Mouse (Mus musculus) hindbrain, postnatal 0 days (tissue): ENCODE measurements at regions not wholly inside any gene's neighbourhood (a gene's known extent, or its start where the extent isn't known, plus 50 kb on each side); places are given as distances from the start of the nearest gene placed in this dataset.

ENCODE experiments used
- ATAC-seq: fragments of 200-750 bp; cut with Nextera tagmentation; 2 replicates; pipeline ENCODE4 v1.8.0; 2017; ENCODE audit warnings: mild to moderate bottlenecking, moderate TSS enrichment, moderate library complexity
- DNase-seq: peaks from one replicate; pipeline ENCODE4 v3.0.0-alpha.2; 2015; ENCODE audit warnings: low spot score
- H3K27ac ChIP-seq: fragments of 300-500 bp; sonication (generic); 2 replicates; pipeline ENCODE4 v1.5.1; 2014; ENCODE audit warnings: mild to moderate bottlenecking
- H3K27me3 ChIP-seq: fragments of 300-500 bp; sonication (generic); 2 replicates; pipeline ENCODE4 v1.6.1; 2014; ENCODE audit warnings: low read length, mixed read lengths; ENCODE audit not compliant: insufficient read depth
- H3K36me3 ChIP-seq: fragments of 300-500 bp; sonication (generic); 2 replicates; pipeline ENCODE4 v1.6.1; 2014; ENCODE audit warnings: low read length, mixed read lengths; ENCODE audit not compliant: insufficient read depth
- H3K4me1 ChIP-seq: fragments of 300-500 bp; sonication (generic); 2 replicates; pipeline ENCODE4 v1.6.1; 2014; ENCODE audit warnings: antibody characterized with exemption, low read length, mixed read lengths; ENCODE audit not compliant: insufficient read depth
- H3K4me2 ChIP-seq: fragments of 300-500 bp; sonication (generic); 2 replicates; pipeline ENCODE4 v1.6.1; 2014; ENCODE audit warnings: low read depth, mild to moderate bottlenecking, low read length, moderate library complexity, mixed read lengths
- H3K4me3 ChIP-seq: fragments of 300-500 bp; sonication (generic); 2 replicates; pipeline ENCODE4 v1.5.1; 2014; ENCODE audit warnings: low read length
- H3K9ac ChIP-seq: fragments of 300-500 bp; sonication (generic); replicated peaks from 2 replicates; pipeline ENCODE4 v1.6.1; 2014; ENCODE audit warnings: mild to moderate bottlenecking, low read length, moderate library complexity, mixed read lengths
- H3K9me3 ChIP-seq: fragments of 300-500 bp; sonication (generic); 2 replicates; pipeline ENCODE4 v1.6.1; 2016; ENCODE audit warnings: low read length, mixed read lengths
- CTCF ChIP-seq: IDR thresholded peaks from 2 replicates; pipeline ENCODE4 v1.5.1; 2016; ENCODE audit warnings: antibody characterized with exemption, control low read depth, low read depth
- WGBS: fragments of 180-500 bp; shearing (Covaris S2); extraction: QIAGEN DNeasy Blood & Tissue Kit; methylation state at CpG from one replicate; pipeline ENCODE4 v1.1.7; 2014; 5-methylcytosine and 5-hydroxymethylcytosine counted together

DNA sequence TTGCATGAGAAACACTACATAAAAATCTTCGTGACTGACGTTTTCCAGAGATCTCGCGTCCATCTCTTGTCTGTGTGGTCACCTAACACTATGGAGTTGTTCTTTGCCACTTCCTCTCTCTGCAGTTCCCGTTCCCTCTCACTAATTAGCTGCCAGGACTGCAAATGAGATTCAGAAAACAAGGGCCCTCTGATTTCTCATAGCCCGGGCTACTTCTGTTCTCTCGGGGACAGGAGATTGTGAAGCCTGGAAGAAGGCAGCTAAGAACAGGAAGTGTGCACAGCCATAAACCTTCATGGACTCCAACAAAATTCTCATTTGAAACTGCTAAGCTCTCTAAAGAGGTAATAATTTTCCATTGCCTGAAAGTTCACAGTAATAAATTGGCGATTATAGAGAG is 358.9 kb upstream of the Actbl2 start:
- WGBS = 76% methylated on average over 8 of the region's 8 CpGs
- Histone ChIP-seq H3K27ac (no peak overlapping the region), H3K9me3 (no peaks in the 10 kb centered on the region), H3K4me2 (no peak overlapping the region), H3K27me3 (no peaks in the 10 kb centered on the region), H3K36me3 (no peaks in the 10 kb centered on the region), H3K4me1 (no peaks in the 10 kb centered on the region), H3K4me3 (no peak overlapping the region), H3K9ac (no peak overlapping the region)
- TF ChIP-seq CTCF = no peak
- ATAC-seq = no peak
- no peak for DNase-seq

- Histone ChIP-seq H3K36me3 (no peaks in the 10 kb centered on the region), H3K9ac (no peak overlapping the region), H3K27me3 (no peaks in the 10 kb centered on the region), H3K4me3 (no peak overlapping the region), H3K4me2 (no peak overlapping the region), H3K4me1 (no peaks in the 10 kb centered on the region), H3K9me3 (no peaks in the 10 kb centered on the region), H3K27ac (no peak overlapping the region)
- DNase-seq (peak; percentile 31), ATAC-seq (no peak)
- no peak for TF ChIP-seq CTCF
- WGBS = 65% methylated on average over 4 of the region's 4 CpGs
Measured at GRCm38 (mm10) chr13:110897621-110898020, 357.2 kb upstream of the Actbl2 start.

- ATAC-seq (no peak), DNase-seq (peak; percentile 69)
- Histone ChIP-seq H3K9me3 (no peaks in the 10 kb centered on the region), H3K4me2 (no peak overlapping the region), H3K4me1 (no peaks in the 10 kb centered on the region), H3K36me3 (no peaks in the 10 kb centered on the region), H3K4me3 (no peak overlapping the region), H3K27me3 (no peaks in the 10 kb centered on the region), H3K27ac (no peak overlapping the region), H3K9ac (no peak overlapping the region)
- TF ChIP-seq CTCF = no peak
- WGBS = 53% methylated on average over 7 of the region's 7 CpGs
Measured at GRCm38 (mm10) chr13:110902994-110903644, 351.7 kb upstream of the Actbl2 start.

DNA sequence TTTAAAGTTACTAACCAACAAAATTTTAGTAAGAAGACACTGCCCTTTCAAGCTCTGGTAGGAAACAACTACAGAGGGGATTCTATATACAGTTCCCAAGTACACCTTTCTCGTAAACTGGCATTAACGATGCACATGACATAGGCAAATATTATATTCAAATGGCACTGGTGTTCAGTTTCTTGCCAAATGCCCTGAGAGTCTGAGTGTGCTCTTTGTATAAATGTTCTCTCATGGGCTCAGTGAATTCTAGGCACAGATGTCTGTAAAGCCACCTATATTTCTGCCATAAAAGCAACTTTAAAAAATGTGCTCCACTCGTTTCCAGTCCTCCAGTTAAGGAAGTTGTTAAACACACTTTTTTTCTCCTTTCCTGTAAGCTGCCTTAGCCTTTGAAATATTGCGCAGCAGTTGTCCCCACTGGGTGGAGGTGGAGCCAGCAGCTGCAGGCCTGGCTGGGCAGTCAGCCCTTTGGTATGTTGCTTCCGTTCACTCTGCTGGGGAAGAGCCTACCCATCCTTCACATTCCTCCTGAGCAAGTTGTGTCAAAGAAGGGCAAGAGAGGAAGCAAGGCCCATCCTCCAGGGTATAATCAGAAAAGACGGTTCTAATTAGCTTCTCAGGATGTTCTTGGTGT is 347.4 kb upstream of the Actbl2 start:
- Histone ChIP-seq H3K27ac (no peak overlapping the region), H3K27me3 (no peaks in the 10 kb centered on the region), H3K4me2 (no peak overlapping the region), H3K4me3 (no peak overlapping the region), H3K9ac (no peak overlapping the region), H3K4me1 (no peaks in the 10 kb centered on the region), H3K9me3 (no peaks in the 10 kb centered on the region), H3K36me3 (no peaks in the 10 kb centered on the region)
- ATAC-seq (no peak), DNase-seq (peak; percentile 17)
- no peak for TF ChIP-seq CTCF
- WGBS = 63% methylated on average over 6 of the region's 6 CpGs

GRCm38 (mm10) chr13:110911866-110912265 is 342.9 kb upstream of the Actbl2 start:
- no peak for ATAC-seq
- H3K27me3 ChIP-seq = no peaks in the 10 kb centered on the region
- DNase-seq = no peak
- TF ChIP-seq CTCF = no peak
- H3K4me1 ChIP-seq = no peaks in the 10 kb centered on the region
- H3K9me3 ChIP-seq = no peaks in the 10 kb centered on the region
- H3K27ac ChIP-seq = no peak overlapping the region
- no peak overlapping the region for H3K9ac ChIP-seq
- WGBS = 88% methylated on average over 7 of the region's 7 CpGs
- no peak overlapping the region for H3K4me3 ChIP-seq
- H3K4me2 ChIP-seq = no peak overlapping the region
- no peaks in the 10 kb centered on the region for H3K36me3 ChIP-seq

GRCm38 (mm10) chr13:110913177-110913576 is 341.6 kb upstream of the Actbl2 start:
- Histone ChIP-seq H3K36me3 (no peaks in the 10 kb centered on the region), H3K27ac (no peak overlapping the region), H3K9me3 (no peaks in the 10 kb centered on the region), H3K4me3 (no peak overlapping the region), H3K9ac (no peak overlapping the region), H3K4me1 (no peaks in the 10 kb centered on the region), H3K4me2 (no peak overlapping the region), H3K27me3 (no peaks in the 10 kb centered on the region)
- DNase-seq (no peak), ATAC-seq (no peak)
- TF ChIP-seq CTCF = no peak
- 77% methylated on average over 4 of the region's 4 CpGs for WGBS

DNA sequence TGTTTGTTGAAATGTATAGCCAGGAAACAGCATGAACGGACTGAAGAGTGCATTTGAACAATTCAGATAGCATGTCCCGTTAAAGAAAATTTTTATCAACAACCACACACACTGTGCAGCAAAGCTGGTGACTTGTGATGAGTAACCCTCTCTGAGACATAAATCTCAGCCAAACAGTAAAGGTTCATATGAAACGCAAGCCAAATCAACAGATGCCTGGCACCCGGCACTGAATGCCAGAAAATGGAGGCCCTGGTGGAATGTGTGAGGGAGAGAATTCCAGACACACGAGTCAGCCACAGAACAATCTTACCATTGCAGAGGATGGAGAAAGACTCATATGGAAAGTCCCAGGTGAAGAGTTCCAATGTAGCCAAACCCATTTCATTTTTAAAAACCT is 341.1 kb upstream of the Actbl2 start:
- ATAC-seq (no peak), DNase-seq (no peak)
- Histone ChIP-seq H3K27me3 (no peaks in the 10 kb centered on the region), H3K4me1 (no peaks in the 10 kb centered on the region), H3K36me3 (no peaks in the 10 kb centered on the region), H3K4me3 (no peak overlapping the region), H3K4me2 (no peak overlapping the region), H3K9me3 (no peaks in the 10 kb centered on the region), H3K27ac (no peak overlapping the region), H3K9ac (no peak overlapping the region)
- 72% methylated on average over 5 of the region's 5 CpGs for WGBS
- TF ChIP-seq CTCF = no peak
